8 mouse cellular contexts compared by ENCODE assay signal in genomic region chr7:66309950-66310669, GRCm38 (mm10). TPM values are rescaled to one million over a fixed set of nuclear protein-coding genes. Genes with fewer than 3 reads are reported as not detected.
A peak's percentile ranks its signal among the peaks of the same experiment; 100 is the strongest.
DNase-seq lines count a peak whose midpoint lies in the region; ATAC-seq and TF ChIP-seq lines count a peak whose summit lies in the region.

No protein-coding gene starts in this region.

- peak; percentile 92 for TF ChIP-seq CTCF in layer of hippocampus, adult 2 months (conservative IDR thresholded peaks at IDR 0.05)

- H3K4me1 ChIP-seq in midbrain, embryonic 11.5 days (ENCODE audit: control insufficient read depth, insufficient read depth, low read length), result no peaks in the 10 kb centered on the region
- no peaks in the 10 kb centered on the region for H3K4me1 ChIP-seq in midbrain, embryonic 15.5 days
- peaks cover 17% of the 10 kb centered on the region for H3K4me1 ChIP-seq in heart, embryonic 13.5 days
- H3K4me1 ChIP-seq in stomach, embryonic 16.5 days (ENCODE audit: control insufficient read depth, insufficient read depth, low read length), result peaks cover 16% of the 10 kb centered on the region

- H3K27ac ChIP-seq in midbrain, embryonic 11.5 days (ENCODE audit: low read depth, low read length), result no peak overlapping the region
- no peak overlapping the region for H3K27ac ChIP-seq in midbrain, embryonic 15.5 days
- peak overlapping the region; percentile 74; the same call in 1 of the 2 replicates for H3K27ac ChIP-seq in heart, embryonic 13.5 days (replicated peaks)
- no peak overlapping the region for H3K27ac ChIP-seq in layer of hippocampus, adult 2 months
- H3K27ac ChIP-seq in stomach, embryonic 16.5 days (ENCODE audit: low read length), result peak overlapping the region; percentile 84

- no peak overlapping the region for H3K9ac ChIP-seq in midbrain, embryonic 11.5 days (ENCODE audit: low read length)
- no peak overlapping the region for H3K9ac ChIP-seq in midbrain, embryonic 15.5 days
- peak overlapping the region; percentile 4; the same call in 1 of the 2 replicates for H3K9ac ChIP-seq in heart, embryonic 13.5 days
- H3K9ac ChIP-seq in stomach, embryonic 16.5 days (ENCODE audit: low read length), result no peak overlapping the region

- H3K4me3 ChIP-seq in midbrain, embryonic 11.5 days (ENCODE audit: low read depth, low read length), result no peak overlapping the region
- no peak overlapping the region for H3K4me3 ChIP-seq in midbrain, embryonic 15.5 days
- no peak overlapping the region for H3K4me3 ChIP-seq in heart, embryonic 13.5 days
- H3K4me3 ChIP-seq in layer of hippocampus, adult 2 months, result no peak overlapping the region
- H3K4me3 ChIP-seq in stomach, embryonic 16.5 days (replicated peaks; ENCODE audit: low read length), result no peak overlapping the region

- H3K4me2 ChIP-seq in midbrain, embryonic 11.5 days, result no peak overlapping the region
- H3K4me2 ChIP-seq in midbrain, embryonic 15.5 days, result no peak overlapping the region
- no peak overlapping the region for H3K4me2 ChIP-seq in heart, embryonic 13.5 days
- no peak overlapping the region for H3K4me2 ChIP-seq in stomach, embryonic 16.5 days (ENCODE audit: low read depth, low read length)

- WGBS in midbrain, embryonic 11.5 days, result 46% methylated on average over 7 of the region's 7 CpGs
- WGBS in midbrain, embryonic 15.5 days, result 44% methylated on average over 7 of the region's 7 CpGs
- WGBS in heart, embryonic 13.5 days, result 31% methylated on average over 7 of the region's 7 CpGs
- 41% methylated on average over 7 of the region's 7 CpGs for WGBS in stomach, embryonic 16.5 days

- no peaks in the 10 kb centered on the region for H3K36me3 ChIP-seq in midbrain, embryonic 11.5 days (ENCODE audit: control insufficient read depth, insufficient read depth, low read length)
- H3K36me3 ChIP-seq in midbrain, embryonic 15.5 days (replicated peaks), result no peaks in the 10 kb centered on the region
- H3K36me3 ChIP-seq in heart, embryonic 13.5 days, result peaks cover 23% of the 10 kb centered on the region
- no peaks in the 10 kb centered on the region for H3K36me3 ChIP-seq in stomach, embryonic 16.5 days (ENCODE audit: control insufficient read depth, insufficient read depth, low read length)

- H3K27me3 ChIP-seq in midbrain, embryonic 11.5 days (ENCODE audit: control insufficient read depth, insufficient read depth, low read length), result no peaks in the 10 kb centered on the region
- no peaks in the 10 kb centered on the region for H3K27me3 ChIP-seq in midbrain, embryonic 15.5 days (replicated peaks)
- H3K27me3 ChIP-seq in heart, embryonic 13.5 days (replicated peaks), result peaks cover 24% of the 10 kb centered on the region
- H3K27me3 ChIP-seq in stomach, embryonic 16.5 days (ENCODE audit: control insufficient read depth, insufficient read depth, low read length), result no peaks in the 10 kb centered on the region

- no peak for ATAC-seq in midbrain, embryonic 11.5 days (ENCODE audit: low FRiP score)
- no peak for ATAC-seq in midbrain, embryonic 15.5 days (replicated peaks)
- ATAC-seq in heart, embryonic 13.5 days (ENCODE audit: extremely low read depth, insufficient number of reproducible peaks, low FRiP score, low TSS enrichment), result no peak
- ATAC-seq in megakaryocyte, adult 5-6 weeks (ENCODE audit: poor library complexity, severe bottlenecking), result peak; percentile 66
- no peak for ATAC-seq in stomach, embryonic 16.5 days (ENCODE audit: insufficient read depth, low FRiP score)

- H3K9me3 ChIP-seq in midbrain, embryonic 11.5 days (ENCODE audit: control insufficient read depth, low read length), result no peaks in the 10 kb centered on the region
- no peaks in the 10 kb centered on the region for H3K9me3 ChIP-seq in midbrain, embryonic 15.5 days
- H3K9me3 ChIP-seq in heart, embryonic 13.5 days, result no peaks in the 10 kb centered on the region
- H3K9me3 ChIP-seq in stomach, embryonic 16.5 days (replicated peaks; ENCODE audit: control insufficient read depth, low read length), result no peaks in the 10 kb centered on the region

- DNase-seq in midbrain, embryonic 11.5 days (ENCODE audit: low spot score, missing footprints), result peak; percentile 96
- peak; percentile 62 for DNase-seq in adrenal gland, adult 18-20 months (ENCODE audit: low spot score in 2 of 2)
- peak; percentile 73 for DNase-seq in embryo, embryonic 9.5 days (ENCODE audit: extremely low spot score)
- DNase-seq in layer of hippocampus, adult 2 months (ENCODE audit: low spot score in 2 of 2), result peak; percentile 25 to 67

RNA-seq across cellular contexts. Expression of gene Gm10974, which starts 55.6 kb away (rescaled TPM):
- polyA plus RNA-seq in midbrain, embryonic 11.5 days (2014; fragmentation: Nextera tagmentation; extraction: Ambion mirVana), result not detected in 2 replicates
- polyA plus RNA-seq in midbrain, embryonic 15.5 days (2015; fragmentation: Nextera tagmentation; extraction: Ambion mirVana), result not detected in 2 replicates
- not detected for total RNA-seq in adrenal gland, adult 18-20 months (2021)
- polyA plus RNA-seq in heart, embryonic 13.5 days (2015; fragmentation: Nextera tagmentation; extraction: Ambion mirVana), result not detected in 2 replicates
- not detected for total RNA-seq in layer of hippocampus, adult 2 months (2021)
- total RNA-seq in megakaryocyte, adult 5-6 weeks (2015), result not detected in 2 replicates
- total RNA-seq in megakaryocyte, adult 5-6 weeks (2017), result not detected in 2 replicates
- polyA plus RNA-seq in stomach, embryonic 16.5 days (2015; fragmentation: Nextera tagmentation; extraction: Ambion mirVana), result not detected in 2 replicates

Comparison
In these comparisons a context has a peak if more than half of its experiments do, and no peak if none do; other contexts are left out.
1. DNase-seq: peak in every context shown above with its lines; median percentile 96 in midbrain, embryonic 11.5 days; 73 in embryo, embryonic 9.5 days; 62 in adrenal gland, adult 18-20 months; 46 in layer of hippocampus, adult 2 months.
2. H3K27ac ChIP-seq: peak in heart, embryonic 13.5 days (single experiment) and stomach, embryonic 16.5 days (single experiment); none in midbrain, embryonic 11.5 days (single experiment), midbrain, embryonic 15.5 days (single experiment) and layer of hippocampus, adult 2 months (single experiment).